Mouse (Mus musculus) ES-E14 (cell line): ENCODE data around the gene Sox5.

Experiments
- HCFC1 ChIP-seq: IDR thresholded peaks from 2 replicates; pipeline ENCODE4 v1.6.1; 2012; ENCODE audit warnings: low read length, inconsistent platforms, borderline replicate concordance; ENCODE audit not compliant: insufficient read depth
- ZNF384 ChIP-seq: IDR thresholded peaks from 2 replicates; pipeline ENCODE4 v1.6.1; 2012; ENCODE audit warnings: low read depth, low read length, inconsistent platforms

GRCm38 (mm10) chr6:144643601-144644000 lies 138.2 kb downstream of the Sox5 start:
- no peak for TF ChIP-seq ZNF384
- TF ChIP-seq HCFC1, result no peak
